Mouse (Mus musculus): Measurements from ENCODE around the gene Olfr867. TPM values are rescaled to one million over a fixed set of nuclear protein-coding genes. Genes with fewer than 3 reads are reported as not detected.

Olfr867 gene
- not detected in 2 replicates for polyA plus RNA-seq (2015; fragmentation: Nextera tagmentation; extraction: Ambion mirVana)

DNA sequence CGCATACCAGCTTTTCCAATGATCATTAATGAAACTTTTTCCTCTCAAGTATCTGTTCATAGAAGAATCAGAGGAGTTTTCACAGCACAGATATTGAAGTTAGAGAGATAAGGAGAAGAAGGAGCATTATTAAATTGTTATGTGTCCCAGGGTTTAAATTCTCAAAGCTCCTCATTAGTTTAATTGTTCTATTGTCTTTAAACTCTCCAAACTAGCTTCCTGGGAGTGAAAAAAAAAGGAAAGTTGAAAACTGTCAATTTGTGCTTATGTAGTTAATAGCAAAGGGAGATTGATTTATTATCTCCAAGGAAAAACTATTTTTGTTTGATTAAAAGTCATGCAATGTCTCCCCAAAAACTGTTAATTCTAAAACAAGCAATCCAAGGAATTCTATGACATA is at the start of gene Olfr867:
TSS of gene Olfr867 (minus strand) at position 101 of the 400 bp plus-strand sequence.
- Histone ChIP-seq H3K9ac (replicated peaks) (no peak within 1 kb of the TSS), H3K27ac (no peak within 1 kb of the TSS), H3K9me3 (peaks cover 13% of the 10 kb centered on the region), H3K4me3 (replicated peaks) (no peak within 1 kb of the TSS), H3K27me3 (no peaks in the 10 kb centered on the region), H3K36me3 (no peaks in the 10 kb centered on the region), H3K4me1 (replicated peaks) (no peaks in the 10 kb centered on the region), H3K4me2 (replicated peaks) (no peak within 1 kb of the TSS)
- no peak for ATAC-seq
- 66% methylated on average over 1 of the region's 1 CpGs for WGBS

DNA sequence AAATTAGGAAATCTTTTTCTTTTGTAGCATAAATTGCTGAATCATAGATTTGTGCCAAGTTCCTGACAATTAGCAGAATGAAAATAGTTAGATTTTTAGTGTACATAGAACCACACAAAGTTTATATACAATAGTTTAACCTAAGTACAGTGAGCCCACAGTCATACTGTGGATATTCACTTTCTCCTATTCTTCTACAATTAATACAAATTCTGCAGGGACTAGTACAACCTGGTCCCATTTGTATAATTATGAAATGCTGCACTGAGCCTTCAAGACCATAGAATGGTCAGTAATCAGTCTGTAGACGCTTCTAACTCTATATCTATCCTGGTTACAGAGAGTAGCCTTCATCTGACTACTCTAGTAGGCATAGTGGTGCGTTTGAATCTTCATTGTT is 41.0 kb upstream of the Olfr867 start, which contains the start of gene Olfr868:
TSS of gene Olfr868 (plus strand) at position 301 of the 400 bp plus-strand sequence.
- Histone ChIP-seq H3K9ac (replicated peaks) (no peak within 1 kb of the TSS), H3K9me3 (peaks cover 6% of the 10 kb centered on the region), H3K4me3 (replicated peaks) (no peak within 1 kb of the TSS), H3K36me3 (no peaks in the 10 kb centered on the region), H3K27ac (no peak within 1 kb of the TSS), H3K27me3 (no peaks in the 10 kb centered on the region), H3K4me1 (replicated peaks) (no peaks in the 10 kb centered on the region), H3K4me2 (replicated peaks) (no peak within 1 kb of the TSS)
- no peak for ATAC-seq
- WGBS = 42% methylated on average over 2 of the region's 2 CpGs

DNA sequence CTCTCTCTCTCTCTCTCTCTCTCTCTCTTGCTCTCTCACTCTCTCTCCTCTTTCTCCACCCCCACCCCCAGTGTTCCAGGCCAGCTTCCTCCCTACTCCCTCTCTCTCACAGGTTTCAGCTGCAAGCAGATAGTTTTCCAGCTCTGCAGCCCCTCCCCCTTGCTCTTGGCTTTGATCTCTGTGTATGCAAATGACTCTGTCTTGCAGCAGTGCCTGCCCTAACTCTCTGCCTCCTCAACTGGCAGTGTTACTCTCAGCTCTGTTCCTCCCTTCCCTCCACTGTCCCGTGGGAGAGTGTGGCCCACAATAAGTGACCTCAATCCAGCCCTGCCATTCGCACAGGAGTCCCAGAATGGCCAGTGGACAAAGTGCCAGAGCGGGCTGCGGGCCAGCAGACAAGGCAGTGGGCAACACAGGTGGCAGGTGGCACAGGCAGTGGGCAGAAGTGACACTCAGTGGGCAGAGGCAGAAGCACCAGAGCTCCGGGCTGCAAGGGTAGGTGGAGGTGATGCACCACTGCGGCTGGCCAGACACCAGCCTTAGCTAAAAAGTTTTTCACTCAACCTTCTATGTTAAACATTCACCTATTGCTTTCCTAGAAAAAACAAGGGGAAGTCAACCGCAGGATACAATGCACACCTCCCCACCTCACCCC is 16.3 kb upstream of the Olfr867 start:
- Histone ChIP-seq H3K4me1 (replicated peaks) (no peaks in the 10 kb centered on the region), H3K36me3 (no peaks in the 10 kb centered on the region), H3K27ac (no peak overlapping the region), H3K9ac (replicated peaks) (no peak overlapping the region), H3K9me3 (peaks cover 29% of the 10 kb centered on the region), H3K4me3 (replicated peaks) (no peak overlapping the region), H3K27me3 (no peaks in the 10 kb centered on the region), H3K4me2 (replicated peaks) (no peak overlapping the region)
- no peak for ATAC-seq
- WGBS = 77% methylated on average over 7 of the region's 7 CpGs

DNA sequence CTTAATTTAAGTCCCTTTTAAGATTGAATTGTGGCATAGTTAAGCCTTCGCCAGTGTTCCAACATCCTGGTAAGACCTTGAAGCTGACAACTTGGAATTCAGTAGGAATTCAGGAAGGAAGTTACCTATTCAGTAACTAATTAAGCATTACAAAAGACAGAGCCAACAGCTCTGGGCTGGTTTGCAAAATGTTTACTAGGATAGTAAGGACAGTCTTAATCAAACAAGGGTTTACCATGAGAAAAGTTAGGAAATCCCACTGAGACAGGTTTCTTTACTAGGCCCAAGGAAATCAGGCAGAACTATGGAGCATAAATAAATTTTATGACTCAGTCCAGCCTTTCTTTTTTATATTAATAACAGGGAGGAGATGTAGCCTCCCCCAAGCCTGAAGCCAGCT is 13.9 kb upstream of the Olfr867 start:
- H3K4me2 ChIP-seq (replicated peaks) = no peak overlapping the region
- no peak overlapping the region for H3K4me3 ChIP-seq (replicated peaks)
- no peak overlapping the region for H3K27ac ChIP-seq
- no peaks in the 10 kb centered on the region for H3K27me3 ChIP-seq
- H3K4me1 ChIP-seq (replicated peaks) = no peaks in the 10 kb centered on the region
- WGBS = 89% methylated on average over 1 of the region's 1 CpGs
- H3K9ac ChIP-seq (replicated peaks) = no peak overlapping the region
- H3K9me3 ChIP-seq = peaks cover 21% of the 10 kb centered on the region
- ATAC-seq = no peak
- H3K36me3 ChIP-seq = no peaks in the 10 kb centered on the region

DNA sequence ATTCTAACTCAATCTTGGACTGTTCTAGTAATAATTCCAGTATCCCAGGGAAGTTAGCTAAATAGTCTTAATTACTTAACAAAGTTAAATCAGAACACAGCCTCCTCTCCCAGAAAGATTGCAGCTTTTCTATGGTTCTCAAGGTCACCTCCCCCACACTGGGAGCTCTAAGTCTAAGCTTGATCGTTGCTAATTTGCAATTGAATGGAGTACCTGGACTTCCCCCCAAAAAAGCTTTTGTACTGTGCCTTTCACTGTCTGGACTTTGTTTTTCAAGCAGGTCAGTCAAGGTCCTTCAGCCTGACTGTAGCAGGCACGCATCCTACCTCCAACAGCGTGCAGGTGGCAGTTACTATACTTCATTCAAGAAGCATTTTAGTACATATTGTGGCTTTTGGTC is 12.9 kb upstream of the Olfr867 start:
- 61% methylated on average over 3 of the region's 3 CpGs for WGBS
- no peak overlapping the region for H3K9ac ChIP-seq (replicated peaks)
- no peak overlapping the region for H3K4me3 ChIP-seq (replicated peaks)

DNA sequence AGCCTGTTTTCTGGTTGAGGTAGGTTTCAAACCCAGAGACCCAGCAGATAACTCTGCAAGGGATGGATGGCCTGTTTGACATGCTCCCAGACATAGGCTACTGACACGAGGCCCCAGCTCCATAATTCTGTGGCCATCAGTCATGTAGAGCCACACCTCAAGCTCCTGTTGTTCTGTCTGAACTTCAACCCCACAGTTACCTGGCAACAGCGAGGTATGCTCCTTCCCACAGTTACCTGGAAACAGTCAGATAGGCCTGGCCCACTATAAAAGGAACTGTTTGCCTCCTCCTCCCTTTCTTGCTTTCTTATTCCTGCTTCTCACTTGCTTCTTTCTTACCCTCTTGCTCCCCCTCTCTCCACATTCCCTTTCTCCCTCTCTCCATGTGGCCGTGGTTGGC is 9.4 kb downstream of the Olfr867 start:
- WGBS = 76% methylated on average over 3 of the region's 3 CpGs
- no peak for ATAC-seq

More for the DNA sequence above, 12.9 kb upstream of the Olfr867 start:
- Histone ChIP-seq H3K27ac (no peak overlapping the region), H3K9me3 (peaks cover 21% of the 10 kb centered on the region), H3K36me3 (no peaks in the 10 kb centered on the region), H3K27me3 (no peaks in the 10 kb centered on the region), H3K4me1 (replicated peaks) (no peaks in the 10 kb centered on the region), H3K4me2 (replicated peaks) (no peak overlapping the region)
- ATAC-seq = no peak

DNA sequence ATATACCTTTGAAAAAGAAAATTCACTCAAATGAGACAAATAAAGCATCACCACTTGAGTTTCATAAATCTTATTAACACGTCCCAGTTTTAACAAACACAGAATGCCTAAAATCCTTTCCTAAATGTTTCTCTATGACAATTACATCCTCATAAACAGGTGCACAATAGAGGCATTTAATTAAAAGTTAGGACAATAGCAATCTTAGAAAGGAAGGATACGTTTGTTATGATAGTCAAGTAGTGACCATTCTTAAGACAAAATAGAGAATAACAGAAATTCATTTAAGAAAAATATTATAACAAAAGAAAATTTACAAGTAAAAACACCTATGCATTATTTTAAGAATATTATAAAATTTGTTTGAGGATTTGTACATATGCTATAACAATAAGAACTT is 29.4 kb downstream of the Olfr867 start, which contains the start of gene Olfr866:
TSS of gene Olfr866 (minus strand) at position 101 of the 400 bp plus-strand sequence.
- Histone ChIP-seq H3K9me3 (0 out of 2 replicates have a peak, but pooled peaks cover 6% of the 10 kb centered on the region), H3K9ac (replicated peaks) (no peak within 1 kb of the TSS), H3K4me3 (replicated peaks) (no peak within 1 kb of the TSS), H3K27ac (no peak within 1 kb of the TSS), H3K4me1 (replicated peaks) (no peaks in the 10 kb centered on the region), H3K4me2 (replicated peaks) (no peak within 1 kb of the TSS), H3K36me3 (no peaks in the 10 kb centered on the region), H3K27me3 (no peaks in the 10 kb centered on the region)
- ATAC-seq = no peak
- 74% methylated on average over 2 of the region's 2 CpGs for WGBS

More for the DNA sequence above, 9.4 kb downstream of the Olfr867 start:
- Histone ChIP-seq H3K27me3 (no peaks in the 10 kb centered on the region), H3K36me3 (no peaks in the 10 kb centered on the region), H3K4me1 (replicated peaks) (no peaks in the 10 kb centered on the region), H3K9me3 (peaks cover 28% of the 10 kb centered on the region), H3K4me3 (replicated peaks) (no peak overlapping the region), H3K9ac (replicated peaks) (no peak overlapping the region), H3K27ac (no peak overlapping the region), H3K4me2 (replicated peaks) (no peak overlapping the region)

Small RNA genes within 50 kb of the gene (microRNA-seq; reads per million reads assigned to microRNA genes)
- not detected for gene Gm26231
- not detected for gene Gm44395

Other genes starting within 250 kb of the Olfr867 start
- gene Olfr860, start 207.8 kb downstream of the Olfr867 start, polyA plus RNA-seq (2015; fragmentation: Nextera tagmentation; extraction: Ambion mirVana) = not detected in 2 replicates
- gene Olfr862, start 169.6 kb downstream of the Olfr867 start, polyA plus RNA-seq (2015; fragmentation: Nextera tagmentation; extraction: Ambion mirVana) = not detected in 2 replicates
- gene Olfr77, start 140.7 kb downstream of the Olfr867 start, polyA plus RNA-seq (2015; fragmentation: Nextera tagmentation; extraction: Ambion mirVana) = 0.15 and 0.21 TPM in 2 replicates
- gene Olfr866, start 29.5 kb downstream of the Olfr867 start, polyA plus RNA-seq (2015; fragmentation: Nextera tagmentation; extraction: Ambion mirVana) = not detected in 2 replicates
- not detected in 2 replicates for gene Olfr868, start 41.1 kb upstream of the Olfr867 start, polyA plus RNA-seq (2015; fragmentation: Nextera tagmentation; extraction: Ambion mirVana)
- gene Olfr869, start 71.4 kb upstream of the Olfr867 start, polyA plus RNA-seq (2015; fragmentation: Nextera tagmentation; extraction: Ambion mirVana) = not detected in 2 replicates
- not detected in 2 replicates for gene Olfr870, start 116.5 kb upstream of the Olfr867 start, polyA plus RNA-seq (2015; fragmentation: Nextera tagmentation; extraction: Ambion mirVana)
- not detected in 2 replicates for gene Olfr871, start 154.6 kb upstream of the Olfr867 start, polyA plus RNA-seq (2015; fragmentation: Nextera tagmentation; extraction: Ambion mirVana)
- gene Olfr872, start 179.6 kb upstream of the Olfr867 start, polyA plus RNA-seq (2015; fragmentation: Nextera tagmentation; extraction: Ambion mirVana) = not detected in 2 replicates
- gene Olfr39, start 224.8 kb upstream of the Olfr867 start, polyA plus RNA-seq (2015; fragmentation: Nextera tagmentation; extraction: Ambion mirVana) = not detected in 2 replicates
- gene Olfr873, start 241.0 kb upstream of the Olfr867 start, polyA plus RNA-seq (2015; fragmentation: Nextera tagmentation; extraction: Ambion mirVana) = not detected in 2 replicates

All from midbrain, embryonic 13.5 days (tissue).